Mouse (Mus musculus) C2C12 (cell line): ENCODE data around the gene Pias3. TPM values are rescaled to one million over a fixed set of nuclear protein-coding genes. Genes with fewer than 3 reads are reported as not detected.
"Not testable (repeated sequence)": the region's sequence is repeated elsewhere in the genome, so short reads cannot be mapped to it uniquely, and the experiment has no call there.

Experiments
- H3K27me3 ChIP-seq: one replicate; pipeline ENCODE4 v1.6.1; 2011; ENCODE audit not compliant: control insufficient read depth, insufficient read depth, insufficient read length
- H3K36me3 ChIP-seq: one replicate; pipeline ENCODE4 v1.6.1; 2011; ENCODE audit not compliant: control insufficient read depth, insufficient read depth
- H3K4me3 ChIP-seq: one replicate; pipeline ENCODE4 v1.5.1; 2011; ENCODE audit warnings: mild to moderate bottlenecking, control low read depth; ENCODE audit not compliant: poor library complexity, insufficient read depth, severe bottlenecking
- H3K79me2 ChIP-seq: one replicate; pipeline ENCODE4 v1.6.1; 2011; ENCODE audit not compliant: control insufficient read depth, insufficient read depth
- H3K79me3 ChIP-seq: one replicate; pipeline ENCODE4 v1.6.1; 2011; ENCODE audit warnings: low read depth, control low read depth
- H3ac ChIP-seq: one replicate; pipeline ENCODE3; 2011; ENCODE audit warnings: low read depth; ENCODE audit not compliant: control insufficient read depth, insufficient read length
- CEBPB ChIP-seq: IDR thresholded peaks from one replicate; pipeline ENCODE4 v1.6.1; 2011; ENCODE audit warnings: low read depth, mild to moderate bottlenecking, control low read depth, moderate library complexity
- CTCF ChIP-seq: IDR thresholded peaks from one replicate; pipeline ENCODE4 v1.5.1; 2011; ENCODE audit not compliant: control insufficient read depth, insufficient read depth, insufficient read length
- FOSL1 ChIP-seq: IDR thresholded peaks from one replicate; pipeline ENCODE4 v1.8.0; 2011; ENCODE audit warnings: mild to moderate bottlenecking, low read length; ENCODE audit not compliant: poor library complexity, insufficient read depth, severe bottlenecking
- MAX ChIP-seq: IDR thresholded peaks from one replicate; pipeline ENCODE4 v1.6.1; 2011; ENCODE audit warnings: mild to moderate bottlenecking, control low read depth
- MYOD1 ChIP-seq: IDR thresholded peaks from one replicate; pipeline ENCODE4 v1.6.1; 2011; ENCODE audit warnings: low read depth; ENCODE audit not compliant: control insufficient read depth, insufficient read length
- MYOG ChIP-seq: IDR thresholded peaks from one replicate; pipeline ENCODE4 v1.6.1; 2011; ENCODE audit not compliant: control insufficient read depth, insufficient read length; ENCODE audit errors: extremely low read depth
- USF1 ChIP-seq: IDR thresholded peaks from one replicate; pipeline ENCODE4 v1.6.1; 2011; ENCODE audit warnings: low read depth, mild to moderate bottlenecking, control low read depth, moderate library complexity
- polyA plus RNA-seq: library from polyadenylated mRNA; unstranded; fragments of >200 nt; fragmentation: generic; extraction: Trizol; gene quantifications from one replicate; pipeline ENCODE4 v1.2.1, GENCODE M21; 2012; ENCODE audit warnings: missing spikeins

Pias3 gene
- polyA plus RNA-seq, 1 experiment: 19.2 TPM

DNA sequence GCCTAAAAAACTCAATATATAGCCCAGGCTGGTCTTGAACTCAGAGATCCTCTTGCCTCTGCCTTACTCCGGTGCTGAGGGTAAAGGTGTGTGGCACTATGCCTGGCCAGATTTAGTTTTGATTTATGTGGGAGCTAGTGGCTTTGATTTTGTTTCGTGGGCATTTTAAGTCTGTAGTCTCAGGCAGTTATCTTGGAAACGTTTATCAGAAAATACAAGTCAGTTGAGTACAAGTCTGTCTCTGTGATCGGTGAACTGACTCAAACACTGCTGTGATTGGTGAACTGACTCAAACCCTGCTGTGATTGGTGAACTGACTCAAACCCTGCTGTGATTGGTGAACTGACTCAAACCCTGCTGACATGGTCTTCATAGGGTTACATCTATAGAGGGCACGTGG lies 34.6 kb downstream of the Pias3 start:
- TF ChIP-seq CTCF (no peak), FOSL1 (no peak)
- no peak overlapping the region for H3ac ChIP-seq

DNA sequence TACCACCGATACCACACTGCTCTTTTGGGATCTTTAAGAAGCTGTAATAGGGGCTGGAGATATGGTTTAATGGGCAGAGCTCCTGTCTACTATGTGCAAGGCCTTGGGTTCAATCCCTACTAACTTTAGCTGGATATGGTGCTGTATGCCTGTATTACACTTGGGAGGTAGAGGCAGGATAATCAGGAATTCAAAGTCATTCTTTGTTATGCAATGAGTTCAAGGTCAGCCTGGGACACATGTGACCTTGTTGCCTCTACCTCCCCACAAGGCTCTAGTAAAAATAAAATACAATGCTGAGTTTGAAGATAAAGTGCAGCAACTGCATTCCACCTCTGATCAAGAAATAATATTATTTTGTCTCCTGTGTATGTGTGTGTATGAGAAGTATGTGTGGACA lies 37.8 kb downstream of the Pias3 start:
- no peak for TF ChIP-seq USF1
- no peak for TF ChIP-seq MYOG
- no peak for TF ChIP-seq MAX
- no peak for TF ChIP-seq CEBPB
- TF ChIP-seq FOSL1: no peak
- no peak for TF ChIP-seq CTCF
- TF ChIP-seq MYOD1: no peak
- H3K27me3 ChIP-seq: no peaks in the 10 kb centered on the region
- H3K79me2 ChIP-seq: peaks cover 97% of the 10 kb centered on the region
- H3K36me3 ChIP-seq: no peaks in the 10 kb centered on the region
- no peak overlapping the region for H3K4me3 ChIP-seq
- no peak overlapping the region for H3ac ChIP-seq
- H3K79me3 ChIP-seq: peaks cover 57% of the 10 kb centered on the region

More for the DNA sequence above, 34.6 kb downstream of the Pias3 start:
- Histone ChIP-seq H3K4me3 (no peak overlapping the region), H3K36me3 (no peaks in the 10 kb centered on the region), H3K27me3 (no peaks in the 10 kb centered on the region), H3K79me3 (peaks cover 65% of the 10 kb centered on the region), H3K79me2 (peaks cover 95% of the 10 kb centered on the region)

DNA sequence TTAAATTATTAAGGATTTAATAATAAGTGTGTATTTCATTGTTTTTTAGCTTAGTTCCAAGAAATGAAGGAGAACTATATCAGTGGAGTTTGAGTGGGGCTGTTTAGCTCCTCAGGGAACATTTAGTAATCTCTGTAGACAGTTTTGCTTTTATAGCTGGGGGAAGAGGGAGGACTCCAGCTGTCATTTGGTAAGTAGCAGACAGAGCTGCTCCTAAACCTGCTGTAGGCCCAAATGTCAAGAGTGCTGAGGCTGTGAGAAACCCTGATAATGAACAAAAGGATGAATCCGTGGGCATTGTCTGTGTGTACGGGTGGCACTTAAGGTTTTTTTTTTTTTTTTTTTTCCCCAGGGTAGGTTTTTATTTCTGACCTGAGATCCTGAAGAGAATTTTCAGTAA lies 39.0 kb downstream of the Pias3 start:
- Histone ChIP-seq H3K79me2 (peaks cover 97% of the 10 kb centered on the region), H3ac (no peak overlapping the region), H3K4me3 (no peak overlapping the region), H3K27me3 (no peaks in the 10 kb centered on the region), H3K79me3 (peaks cover 52% of the 10 kb centered on the region), H3K36me3 (no peaks in the 10 kb centered on the region)
- TF ChIP-seq MAX: no peak
- no peak for TF ChIP-seq MYOG
- TF ChIP-seq MYOD1: no peak
- TF ChIP-seq FOSL1: no peak
- no peak for TF ChIP-seq USF1
- no peak for TF ChIP-seq CTCF
- TF ChIP-seq CEBPB: no peak

DNA sequence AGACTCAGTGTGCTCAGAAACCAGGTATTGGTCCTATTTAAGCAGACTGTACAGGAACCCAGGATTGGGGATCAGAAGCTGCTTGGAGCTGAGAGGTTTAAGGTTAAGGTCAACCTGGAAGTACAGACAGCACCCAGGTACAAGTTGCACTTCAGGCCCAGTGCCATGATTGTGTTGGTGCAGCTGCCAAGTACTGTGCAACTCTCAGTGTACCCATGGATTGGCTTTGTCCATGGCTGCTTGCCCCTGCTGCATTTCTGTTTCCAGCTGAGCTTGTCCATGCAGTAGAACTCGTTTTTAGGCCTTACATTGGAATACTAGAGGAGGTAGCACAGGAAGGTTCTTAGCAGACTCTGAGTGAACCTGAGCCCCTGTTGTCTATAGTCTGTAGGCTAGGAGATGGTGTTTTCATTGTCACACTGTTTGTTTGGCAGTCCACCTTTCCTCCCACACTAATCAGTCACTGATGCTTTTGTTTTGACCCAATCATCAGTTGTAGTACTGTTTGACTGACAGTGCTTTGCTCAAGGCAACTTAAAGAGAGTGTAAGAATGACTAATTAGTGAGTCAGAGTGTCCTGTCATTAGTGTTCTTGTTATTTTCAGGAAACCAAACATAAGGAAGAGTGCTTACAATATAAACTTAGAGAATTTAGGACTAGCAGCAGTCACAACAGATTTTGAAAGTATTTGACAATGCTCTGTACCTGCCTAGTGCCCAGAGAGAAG lies 41.0 kb downstream of the Pias3 start:
- no peak overlapping the region for H3K4me3 ChIP-seq
- H3K27me3 ChIP-seq: no peaks in the 10 kb centered on the region
- H3K79me3 ChIP-seq: peaks cover 42% of the 10 kb centered on the region
- no peaks in the 10 kb centered on the region for H3K36me3 ChIP-seq
- no peak for TF ChIP-seq FOSL1
- peaks cover 92% of the 10 kb centered on the region for H3K79me2 ChIP-seq
- no peak overlapping the region for H3ac ChIP-seq

DNA sequence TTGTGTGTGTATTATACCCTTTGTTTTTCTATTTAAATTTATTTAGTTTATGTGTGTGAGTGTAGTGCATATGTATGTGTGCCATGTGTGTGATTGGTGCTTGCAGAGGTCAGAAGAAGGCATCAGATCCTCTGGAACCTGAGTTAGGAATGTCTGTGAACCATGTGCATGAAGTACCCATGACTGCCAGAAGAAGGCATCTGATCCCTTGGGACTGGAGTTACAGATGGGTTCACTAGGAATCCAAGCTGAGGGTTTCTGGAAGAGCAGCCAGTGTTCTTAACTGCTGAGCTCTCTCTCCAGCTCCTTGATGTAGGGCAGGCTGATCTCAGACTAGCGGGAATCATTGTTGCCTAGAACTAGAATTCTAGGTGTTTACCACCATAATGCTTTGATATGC lies 41.8 kb downstream of the Pias3 start:
- no peak overlapping the region for H3K4me3 ChIP-seq
- no peaks in the 10 kb centered on the region for H3K36me3 ChIP-seq
- peaks cover 41% of the 10 kb centered on the region for H3K79me3 ChIP-seq
- no peak for TF ChIP-seq CTCF
- no peak for TF ChIP-seq MYOD1
- no peak for TF ChIP-seq MYOG
- TF ChIP-seq MAX: no peak
- TF ChIP-seq FOSL1: no peak
- no peak for TF ChIP-seq CEBPB
- TF ChIP-seq USF1: no peak
- peaks cover 90% of the 10 kb centered on the region for H3K79me2 ChIP-seq
- H3ac ChIP-seq: no peak overlapping the region
- no peaks in the 10 kb centered on the region for H3K27me3 ChIP-seq

DNA sequence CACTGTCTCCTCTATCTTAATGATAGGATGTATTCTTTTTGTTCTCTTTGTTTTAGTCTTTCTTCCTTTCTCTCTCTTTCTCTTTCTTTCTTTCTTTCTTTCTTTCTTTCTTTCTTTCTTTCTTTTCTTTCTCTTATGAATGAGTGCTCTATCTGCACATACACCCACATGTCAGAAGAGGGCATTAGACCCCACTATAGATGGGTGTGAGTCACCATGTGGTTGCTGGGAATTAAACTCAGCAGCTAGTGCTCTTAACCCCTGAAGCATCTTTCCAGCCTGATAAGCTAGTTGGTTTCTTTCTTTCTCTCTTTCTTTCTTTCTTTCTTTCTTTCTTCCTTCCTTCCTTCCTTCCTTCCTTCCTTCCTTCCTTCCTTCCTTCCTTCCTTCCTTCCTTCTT lies 44.1 kb downstream of the Pias3 start:
- not testable (repeated sequence) for H3K36me3 ChIP-seq, H3K4me3 ChIP-seq, H3ac ChIP-seq, H3K27me3 ChIP-seq
- Histone ChIP-seq H3K79me3 (peaks cover 40% of the 10 kb centered on the region), H3K79me2 (peaks cover 88% of the 10 kb centered on the region)
